Mouse (Mus musculus): ENCODE measurements around the gene Fcmr. TPM values are rescaled to one million over a fixed set of nuclear protein-coding genes. Genes with fewer than 3 reads are reported as not detected.
A peak's percentile ranks its signal among the peaks of the same experiment; 100 is the strongest.

Fcmr gene
- total RNA-seq, 1 experiment from 2014 or later = 27.7 TPM

DNA sequence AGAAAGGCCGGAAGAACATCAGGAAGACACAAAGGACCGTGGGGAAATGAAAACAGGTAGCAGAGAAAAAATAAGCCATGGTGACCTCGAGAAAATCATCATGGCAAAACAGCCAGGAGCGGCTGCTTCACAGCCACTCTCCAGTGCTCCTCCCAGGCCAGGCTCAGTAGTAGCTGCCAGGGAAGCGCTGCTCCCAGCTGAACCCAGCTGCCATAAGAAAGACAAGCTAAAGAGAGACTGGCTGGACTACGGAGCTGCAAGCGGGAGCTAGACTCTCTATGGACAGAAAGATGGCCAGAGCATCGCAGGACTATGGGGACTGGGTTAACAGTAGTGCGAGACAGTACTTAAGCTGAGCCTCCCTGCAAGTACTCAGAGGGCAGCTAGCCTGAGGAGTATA lies 10.7 kb upstream of the Fcmr start:
- ATAC-seq (replicated peaks; ENCODE audit: insufficient number of reproducible peaks, low FRiP score, low TSS enrichment, poor library complexity, severe bottlenecking) = no peak

DNA sequence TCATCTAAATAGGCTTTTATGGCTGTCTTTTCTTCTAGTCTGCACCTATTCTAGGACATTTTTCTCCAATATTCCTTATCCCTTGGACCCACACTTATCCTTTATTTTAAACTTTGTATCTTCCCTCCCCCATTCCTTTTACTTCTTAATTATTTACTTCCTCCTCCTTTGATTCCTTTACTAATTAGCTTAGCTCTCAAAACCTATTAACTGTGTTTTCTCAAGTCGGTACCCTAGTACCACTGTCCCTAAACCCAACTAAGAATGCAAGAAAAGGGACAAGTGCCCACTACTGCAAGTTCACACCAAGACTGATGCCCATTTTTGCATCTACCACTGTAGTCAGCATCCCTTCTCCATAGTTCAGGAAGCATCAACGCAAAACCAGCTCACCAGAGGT lies 9.7 kb upstream of the Fcmr start:
- ATAC-seq (replicated peaks; ENCODE audit: insufficient number of reproducible peaks, low FRiP score, low TSS enrichment, poor library complexity, severe bottlenecking) = no peak

DNA sequence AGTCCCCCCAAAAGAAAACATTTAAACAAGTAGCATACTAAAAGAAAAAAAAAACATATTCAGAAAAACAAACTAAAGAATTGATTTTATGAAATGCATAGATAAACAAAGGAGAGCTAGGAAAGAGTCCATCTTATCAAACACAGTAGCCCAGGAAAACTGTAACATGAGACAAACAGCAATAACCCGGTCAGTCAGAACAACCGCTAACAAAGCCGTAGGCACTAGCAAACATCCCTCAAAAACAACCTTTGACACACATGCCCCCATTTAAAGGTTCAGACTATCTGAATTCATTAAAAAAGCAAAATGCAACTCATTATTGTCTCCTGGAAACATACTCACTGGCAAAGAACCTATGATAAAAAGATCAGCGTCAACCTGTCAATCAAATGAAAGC lies 8.0 kb upstream of the Fcmr start:
- ATAC-seq (replicated peaks; ENCODE audit: insufficient number of reproducible peaks, low FRiP score, low TSS enrichment, poor library complexity, severe bottlenecking) = no peak

GRCm38 (mm10) chr1:130864238-130864637 lies 1.2 kb upstream of the Fcmr start:
- ATAC-seq (replicated peaks; ENCODE audit: insufficient number of reproducible peaks, low FRiP score, low TSS enrichment, poor library complexity, severe bottlenecking) = peak; percentile 82

DNA sequence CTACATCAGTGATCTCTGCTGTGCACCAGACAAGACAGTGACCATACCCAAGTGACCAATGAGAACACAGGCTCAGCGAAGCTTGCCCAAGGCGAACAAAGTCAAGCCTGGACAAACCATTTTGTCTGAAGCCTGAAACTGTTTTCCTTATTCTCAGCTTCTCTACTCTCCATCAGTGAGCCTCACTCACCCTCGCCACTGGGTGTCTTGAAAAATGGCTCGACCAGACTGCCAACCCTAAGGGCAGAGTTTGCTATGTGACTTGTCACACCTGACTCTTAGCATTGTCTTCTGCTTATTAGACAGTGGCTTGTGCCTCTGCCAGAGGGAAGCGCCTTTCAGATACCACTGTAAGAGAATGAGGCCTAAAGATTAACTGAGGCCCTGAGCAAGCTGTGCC lies 728 bp upstream of the Fcmr start:
- 0 out of 2 replicates have a peak, but pooled peaks have one; percentile 11 for ATAC-seq (replicated peaks; ENCODE audit: insufficient number of reproducible peaks, low FRiP score, low TSS enrichment, poor library complexity, severe bottlenecking)

DNA sequence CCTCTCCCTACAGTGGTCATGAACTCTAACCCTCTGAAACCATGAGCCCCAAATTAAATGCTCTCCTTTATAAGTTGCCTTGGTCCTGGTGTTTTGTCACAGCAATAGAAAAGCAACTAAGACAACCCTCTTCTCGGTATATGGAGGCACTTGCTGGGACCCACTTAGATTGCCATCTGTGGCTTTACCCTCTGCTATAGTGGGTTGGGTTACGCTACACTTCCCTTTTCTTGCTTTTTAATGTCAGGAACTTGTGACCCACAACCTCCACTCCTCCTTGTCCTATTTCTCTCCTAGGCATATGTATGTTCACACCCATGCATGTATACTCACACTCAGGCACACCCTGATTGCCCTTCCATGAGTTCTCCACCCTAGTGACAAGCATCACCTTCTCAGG lies 7.4 kb downstream of the Fcmr start:
- peak; percentile 30; the same call in 1 of the 2 replicates for ATAC-seq (replicated peaks; ENCODE audit: insufficient number of reproducible peaks, low FRiP score, low TSS enrichment, poor library complexity, severe bottlenecking)

DNA sequence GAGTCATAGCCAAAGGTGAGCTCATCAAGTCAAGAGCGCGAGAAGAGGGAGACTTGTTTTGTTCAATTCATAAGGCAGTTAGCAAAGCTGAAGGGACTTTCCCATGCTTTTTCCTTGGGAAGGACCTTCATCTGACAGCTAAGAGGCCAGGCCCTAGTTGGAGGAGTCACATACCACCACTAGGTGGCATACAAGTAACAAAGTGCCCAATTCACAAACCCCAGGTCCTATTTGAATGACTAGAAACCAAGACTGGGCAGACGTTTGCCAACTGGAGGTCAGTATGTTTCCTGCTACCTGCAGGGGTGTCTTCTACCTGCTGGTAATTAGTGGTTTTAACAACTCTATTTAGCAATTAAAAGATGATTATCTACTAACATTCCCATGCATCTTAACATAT lies 9.7 kb downstream of the Fcmr start:
- no peak for ATAC-seq (replicated peaks; ENCODE audit: insufficient number of reproducible peaks, low FRiP score, low TSS enrichment, poor library complexity, severe bottlenecking)

DNA sequence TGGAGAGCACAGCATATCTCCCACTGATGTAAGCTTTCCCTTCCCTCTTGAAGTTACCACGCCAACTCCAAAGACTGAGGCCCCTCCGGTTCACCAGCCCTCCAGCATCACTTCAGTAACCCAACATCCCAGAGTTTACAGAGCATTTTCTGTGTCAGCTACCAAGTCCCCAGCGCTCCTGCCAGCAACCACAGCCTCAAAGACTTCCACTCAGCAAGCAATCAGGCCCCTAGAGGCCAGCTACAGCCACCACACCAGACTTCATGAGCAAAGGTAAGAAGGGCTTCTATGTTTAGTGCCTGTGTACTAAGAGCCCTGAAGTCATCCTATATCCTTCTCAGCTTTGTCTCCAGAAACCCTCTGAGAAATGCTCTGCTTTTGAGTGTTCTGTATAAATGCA lies 10.4 kb downstream of the Fcmr start:
- ATAC-seq (replicated peaks; ENCODE audit: insufficient number of reproducible peaks, low FRiP score, low TSS enrichment, poor library complexity, severe bottlenecking) = no peak

DNA sequence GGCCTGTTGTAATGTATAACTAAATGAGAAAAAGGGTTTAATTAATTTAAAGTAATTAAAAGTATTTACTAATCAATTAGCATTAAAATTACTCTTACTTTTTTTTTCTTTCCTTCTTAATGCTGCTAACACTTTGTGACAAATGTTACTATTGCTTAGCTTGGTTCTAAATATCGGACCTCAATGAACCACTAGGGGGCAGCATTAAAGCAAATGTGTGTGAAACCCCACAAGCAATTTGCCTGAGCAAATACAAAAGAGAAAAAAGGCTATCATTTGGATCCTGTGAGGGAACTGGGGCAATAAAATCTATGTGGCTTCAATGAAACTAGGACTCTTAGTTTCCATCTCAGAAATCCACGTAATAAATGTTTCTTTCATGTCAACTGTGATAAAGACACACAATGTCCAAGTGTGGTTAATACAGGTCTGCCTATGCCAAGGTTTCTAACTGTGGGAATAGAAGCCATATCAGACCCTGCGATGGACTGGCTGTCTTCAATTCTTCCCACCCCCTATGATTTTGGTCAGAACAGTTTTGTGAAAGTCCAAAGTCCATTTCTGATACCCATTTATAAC lies 11.6 kb downstream of the Fcmr start:
- no peak for ATAC-seq (replicated peaks; ENCODE audit: insufficient number of reproducible peaks, low FRiP score, low TSS enrichment, poor library complexity, severe bottlenecking)

- ATAC-seq (replicated peaks; ENCODE audit: insufficient number of reproducible peaks, low FRiP score, low TSS enrichment, poor library complexity, severe bottlenecking) = no peak
Measured at GRCm38 (mm10) chr1:130877889-130878614, 12.6 kb downstream of the Fcmr start.

GRCm38 (mm10) chr1:130879927-130880326 lies 14.5 kb downstream of the Fcmr start:
- no peak for ATAC-seq (replicated peaks; ENCODE audit: insufficient number of reproducible peaks, low FRiP score, low TSS enrichment, poor library complexity, severe bottlenecking)

- no peak for ATAC-seq (replicated peaks; ENCODE audit: insufficient number of reproducible peaks, low FRiP score, low TSS enrichment, poor library complexity, severe bottlenecking)
Measured at GRCm38 (mm10) chr1:130883146-130883545, 17.7 kb downstream of the Fcmr start.

DNA sequence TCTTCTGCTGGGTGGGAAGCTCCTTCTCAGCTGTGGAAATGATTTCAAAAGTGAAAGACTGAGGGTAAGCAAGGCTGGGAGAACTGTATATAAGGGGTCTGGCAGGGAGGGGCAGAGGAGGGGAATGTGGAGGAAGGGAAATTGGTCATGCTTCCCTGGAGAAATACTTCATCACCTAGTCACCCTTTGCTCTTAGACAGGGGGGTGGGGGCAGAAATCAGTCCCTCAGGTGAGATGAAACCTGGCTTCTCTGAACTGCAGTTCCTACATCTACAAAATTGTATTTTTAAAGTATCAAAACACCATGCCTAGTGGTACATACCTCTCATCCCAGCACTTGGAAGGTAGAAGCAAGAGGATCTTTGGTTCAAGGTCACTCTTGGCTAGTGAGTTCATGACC lies 21.9 kb downstream of the Fcmr start, which contains the start of gene Il24:
Gene Il24, minus strand, starts transcription at position 101 of the 400 bp plus-strand sequence.
- ATAC-seq (replicated peaks; ENCODE audit: insufficient number of reproducible peaks, low FRiP score, low TSS enrichment, poor library complexity, severe bottlenecking) = no peak

- ATAC-seq (replicated peaks; ENCODE audit: insufficient number of reproducible peaks, low FRiP score, low TSS enrichment, poor library complexity, severe bottlenecking) = no peak
Measured at GRCm38 (mm10) chr1:130892446-130892845, 27.0 kb downstream of the Fcmr start.

- ATAC-seq (replicated peaks; ENCODE audit: insufficient number of reproducible peaks, low FRiP score, low TSS enrichment, poor library complexity, severe bottlenecking) = no peak
Measured at GRCm38 (mm10) chr1:130893329-130894040, 28.0 kb downstream of the Fcmr start.

- ATAC-seq (replicated peaks; ENCODE audit: insufficient number of reproducible peaks, low FRiP score, low TSS enrichment, poor library complexity, severe bottlenecking) = no peak
Measured at GRCm38 (mm10) chr1:130894468-130894867, 29.0 kb downstream of the Fcmr start.

GRCm38 (mm10) chr1:130902505-130902904 lies 37.0 kb downstream of the Fcmr start:
- ATAC-seq (replicated peaks; ENCODE audit: insufficient number of reproducible peaks, low FRiP score, low TSS enrichment, poor library complexity, severe bottlenecking) = no peak

- ATAC-seq (replicated peaks; ENCODE audit: insufficient number of reproducible peaks, low FRiP score, low TSS enrichment, poor library complexity, severe bottlenecking) = no peak
Measured at GRCm38 (mm10) chr1:130911401-130912010, 46.0 kb downstream of the Fcmr start, which contains the start of gene Il20. Il20 (minus strand) TSS chr1:130911451.

GRCm38 (mm10) chr1:130918323-130918980 lies 53.0 kb downstream of the Fcmr start:
- no peak for ATAC-seq (replicated peaks; ENCODE audit: insufficient number of reproducible peaks, low FRiP score, low TSS enrichment, poor library complexity, severe bottlenecking)
